Mouse (Mus musculus) embryo, embryonic 11.5 days (tissue): Measurements from ENCODE around the gene Il34.
A peak's percentile ranks its signal among the peaks of the same experiment; 100 is the strongest.

Experiments
- DNase-seq: peaks from one replicate; pipeline ENCODE4 v3.0.0-alpha.2; 2012; ENCODE audit warnings: low read depth, low spot score

Il34 gene

DNA sequence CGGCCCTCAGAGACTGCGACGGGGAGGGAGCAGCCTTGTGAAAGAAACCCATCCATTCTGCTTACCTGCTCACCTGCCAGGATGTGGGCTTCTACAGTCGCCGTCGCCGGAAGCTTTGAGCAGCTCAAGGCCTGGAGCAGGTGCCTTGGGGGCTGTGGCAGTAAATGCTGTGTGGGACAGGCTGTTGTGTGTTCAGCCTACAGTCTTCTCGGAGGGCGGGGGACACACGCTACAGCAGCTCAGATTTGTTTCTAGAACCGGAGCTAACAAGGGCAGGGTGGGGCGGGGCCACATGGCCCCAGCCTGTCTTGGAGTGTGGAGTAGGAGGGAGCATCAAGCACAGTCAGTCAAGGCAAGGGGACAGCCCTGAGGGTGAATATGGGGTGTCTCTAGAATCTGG lies at the start of gene Il34:
Gene Il34 (minus strand): TSS at position 256 of the 400 bp plus-strand sequence.
- DNase-seq: no peak

DNA sequence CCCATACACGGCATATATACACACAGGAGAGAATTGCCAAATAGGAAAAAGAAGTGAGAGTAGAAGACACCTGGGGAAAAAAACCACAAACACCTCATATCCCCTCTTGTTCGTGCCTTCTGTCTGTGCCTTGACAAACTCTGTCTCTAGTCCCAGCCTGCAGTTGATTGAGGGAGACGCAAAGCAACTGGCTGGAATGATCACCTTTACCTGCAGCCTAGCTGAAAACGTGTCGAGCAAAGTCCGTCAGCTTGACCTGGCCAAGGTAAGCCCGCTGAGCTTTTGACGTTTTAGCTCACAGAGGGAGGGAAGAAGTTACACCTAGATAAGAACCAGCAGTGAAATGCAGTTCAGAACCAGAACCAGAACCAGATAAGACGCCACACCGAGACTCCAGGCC lies 45.5 kb upstream of the Il34 start:
- no peak for DNase-seq

DNA sequence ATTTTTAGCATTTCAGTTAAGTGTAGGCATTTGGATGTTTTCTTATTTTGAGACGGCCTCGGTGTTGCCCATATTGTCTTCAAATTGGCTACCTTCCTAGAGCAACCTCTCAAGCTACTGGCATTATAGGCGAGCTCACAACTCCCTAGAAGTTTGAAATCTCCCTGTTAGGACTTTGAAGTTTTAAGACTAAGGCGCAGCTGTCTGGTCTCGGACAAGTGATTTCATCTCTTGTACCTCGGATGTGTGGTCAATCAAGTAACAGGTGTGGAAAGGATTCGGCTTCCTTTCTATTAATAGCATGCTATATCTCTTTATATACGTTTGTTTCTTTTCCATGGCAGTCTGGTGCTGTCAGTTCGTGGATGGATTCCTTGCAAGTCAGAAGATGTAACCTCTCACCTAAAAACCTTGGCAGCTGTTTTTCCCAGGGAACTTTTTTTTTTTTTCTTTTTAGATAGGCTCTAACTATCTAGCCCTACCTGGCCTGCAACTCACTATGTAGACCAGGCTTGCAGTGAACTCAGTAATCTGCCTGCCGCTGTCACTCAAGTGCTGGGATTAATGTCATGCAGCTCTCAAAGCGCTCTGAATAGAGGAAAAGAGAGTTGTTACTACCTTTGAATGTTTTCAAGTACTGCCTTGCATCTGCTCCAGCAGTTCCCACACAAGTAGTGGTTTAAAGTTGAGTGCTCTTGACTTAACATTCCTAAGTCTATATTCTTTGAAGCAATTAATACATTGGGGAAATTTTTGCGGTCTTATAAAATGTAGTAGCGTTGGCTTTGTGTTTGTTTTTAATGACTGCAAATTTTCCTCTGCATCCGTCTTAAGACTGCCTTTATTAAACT lies 42.1 kb upstream of the Il34 start:
- DNase-seq: no peak

DNA sequence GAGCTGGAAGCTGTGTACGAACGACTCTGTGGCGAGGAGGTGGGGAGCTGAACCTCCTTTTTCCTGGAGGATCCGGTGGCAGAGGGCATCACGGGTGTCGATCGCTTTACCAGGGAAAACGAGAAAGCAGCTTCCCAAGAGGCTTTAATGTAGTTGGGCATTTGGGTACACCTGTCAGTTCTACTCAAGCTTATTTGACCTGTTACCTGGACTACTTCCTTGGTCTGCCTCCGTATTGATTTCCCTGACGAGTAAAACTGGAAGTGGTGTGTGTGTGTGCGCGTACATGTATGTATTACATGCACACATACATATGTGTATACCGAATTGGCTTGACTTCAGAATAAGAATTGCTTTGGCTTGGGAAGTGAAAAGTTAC lies 41.4 kb upstream of the Il34 start:
- no peak for DNase-seq

DNA sequence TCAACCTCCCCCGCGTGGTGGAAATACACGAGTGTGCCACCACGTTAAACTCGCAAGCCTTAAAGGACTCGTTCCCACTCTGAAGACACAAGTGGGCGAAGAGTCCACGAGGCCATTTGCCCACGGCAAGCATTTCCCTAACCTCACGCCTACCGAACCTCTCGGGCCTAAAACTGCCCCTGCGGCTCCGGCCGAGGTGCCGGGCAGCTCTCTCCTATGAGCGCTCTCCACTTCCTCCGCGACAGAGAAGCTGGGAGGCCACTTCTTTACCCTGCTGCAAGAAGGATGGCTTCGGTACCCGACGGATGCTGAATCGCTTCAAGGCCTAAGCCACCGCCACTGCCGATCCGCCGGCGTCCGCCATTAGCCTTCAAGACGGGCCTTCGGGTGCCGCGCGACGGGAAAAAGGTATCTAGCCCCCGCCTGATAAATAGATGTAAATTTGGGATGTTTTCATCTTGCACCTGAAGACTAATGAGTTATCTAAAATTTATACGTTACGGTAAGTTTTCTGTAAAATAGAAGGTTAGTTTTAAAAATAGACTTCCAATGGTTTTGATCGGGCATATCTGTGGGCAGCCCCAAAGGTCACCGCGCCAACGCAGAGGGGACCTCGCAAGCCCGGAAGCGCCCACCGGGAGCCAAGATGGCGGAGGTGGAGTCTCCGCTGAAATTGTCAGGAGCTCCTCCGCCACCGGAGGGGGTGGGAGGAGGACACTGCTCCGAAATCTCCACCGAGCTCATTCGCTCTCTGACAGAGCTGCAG lies 40.9 kb upstream of the Il34 start, which contains the start of the genes Cog4 and Sf3b3:
Gene Cog4 (plus strand): TSS at position 196 of the 766 bp plus-strand sequence.
Gene Sf3b3 (minus strand): TSS at position 383 of the 766 bp plus-strand sequence.
- DNase-seq: peak; percentile 77

DNA sequence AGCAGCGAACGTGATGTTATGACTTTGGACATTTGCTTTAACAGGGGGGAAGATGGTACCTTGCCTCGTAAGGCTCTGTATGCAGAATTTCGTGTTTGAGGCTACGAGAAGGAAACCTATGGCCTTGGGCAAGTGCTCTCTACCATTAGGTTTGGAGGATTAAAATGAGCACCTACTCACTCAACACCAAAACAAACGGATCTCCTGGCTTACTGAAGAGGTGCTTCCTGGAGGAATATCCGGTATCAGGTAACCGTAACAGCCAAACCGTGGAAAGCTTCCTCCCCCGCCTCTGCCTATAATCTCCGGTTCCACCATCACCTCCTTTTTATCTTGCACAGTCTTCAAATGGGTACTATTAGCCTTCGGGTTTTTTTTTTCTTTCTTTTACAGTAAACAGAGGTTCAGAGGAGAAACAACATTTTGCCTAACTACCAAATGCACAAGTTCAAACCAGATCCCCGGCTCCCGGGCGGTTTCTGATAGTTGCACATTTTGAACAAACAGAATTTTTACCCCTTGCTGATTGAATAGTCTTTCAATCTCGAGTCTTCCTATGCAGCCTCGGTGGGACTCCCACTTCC lies 40.2 kb upstream of the Il34 start:
- peak; percentile 16 for DNase-seq

DNA sequence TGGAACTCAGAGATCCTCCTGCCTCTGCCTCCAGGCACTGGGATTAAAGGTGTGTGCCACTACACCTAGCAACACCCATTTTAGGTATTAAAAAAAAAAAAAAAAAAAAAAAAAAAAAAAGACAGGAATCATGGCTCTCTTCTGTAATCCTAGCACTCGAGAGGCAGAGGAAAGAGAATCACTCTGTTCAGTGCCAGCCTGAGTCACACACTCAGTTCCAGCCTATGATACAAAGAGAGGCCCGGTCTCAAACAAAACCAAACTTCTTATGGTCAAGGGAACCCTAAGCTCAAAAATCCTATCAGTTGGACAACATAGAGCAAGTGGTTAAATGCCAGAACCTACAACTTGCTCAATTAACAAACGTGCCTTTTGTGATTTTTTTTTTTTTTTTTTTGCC lies 39.2 kb upstream of the Il34 start:
- DNase-seq: no peak

DNA sequence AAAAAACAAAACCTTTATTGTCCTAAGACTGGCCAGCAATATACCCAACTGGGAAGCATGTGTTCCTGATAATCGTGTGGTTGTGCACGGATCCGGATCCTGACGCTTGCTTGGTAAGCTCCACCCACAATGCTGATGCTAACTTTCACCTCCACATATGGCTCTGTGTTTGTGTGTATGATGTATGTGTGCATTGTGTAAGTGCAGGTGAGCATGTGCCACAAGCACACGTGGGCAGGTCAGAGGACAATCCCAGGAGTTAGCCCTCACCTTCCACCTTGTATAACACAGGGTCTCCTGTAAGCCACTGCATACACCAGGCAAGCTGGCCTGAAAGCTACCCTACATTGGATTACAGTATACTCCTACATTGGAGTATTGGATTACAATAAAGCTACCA lies 37.5 kb upstream of the Il34 start:
- no peak for DNase-seq

DNA sequence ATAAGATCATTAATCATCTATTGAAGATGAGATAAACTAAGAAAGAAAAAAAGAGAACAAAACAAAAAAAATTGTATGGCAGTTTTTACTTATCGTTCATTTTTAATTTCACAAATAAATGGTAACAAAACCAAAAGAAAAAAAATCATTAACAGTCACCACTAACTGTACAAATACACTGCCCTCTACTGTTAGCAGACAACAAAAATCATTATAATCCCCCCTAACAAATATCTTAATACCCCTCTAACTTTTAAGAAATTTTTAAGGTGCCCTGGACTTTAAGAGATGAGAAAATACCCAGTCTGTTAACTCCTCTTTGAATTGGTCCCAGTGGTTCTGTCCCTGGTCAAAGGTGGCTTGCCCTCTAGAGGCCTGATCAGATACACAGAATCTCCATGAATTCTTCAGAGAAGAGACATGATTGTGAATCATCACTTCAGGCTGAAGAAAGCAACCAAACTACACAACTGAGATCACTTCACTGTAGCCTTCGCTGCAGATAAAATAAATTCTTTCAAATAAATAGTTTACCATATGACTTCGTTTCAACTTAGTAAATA lies 36.4 kb upstream of the Il34 start:
- no peak for DNase-seq

DNA sequence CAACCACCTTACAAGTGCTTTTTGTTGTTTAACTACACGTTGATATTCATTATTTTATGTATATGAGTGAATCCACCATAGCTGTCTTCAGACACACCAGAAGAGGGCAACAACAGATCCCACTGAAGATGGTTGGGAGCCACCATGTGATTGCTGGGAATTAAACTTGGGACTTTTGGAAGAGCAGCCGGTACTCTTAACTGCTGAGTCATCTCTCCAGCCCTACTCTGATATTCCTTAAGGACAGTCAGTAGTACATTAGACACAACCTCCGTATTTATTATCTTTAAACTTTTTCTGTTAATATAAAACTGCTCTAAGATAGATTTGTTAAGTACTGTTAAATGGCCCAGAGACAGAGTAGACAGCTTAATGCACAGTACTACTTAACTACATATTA lies 26.2 kb upstream of the Il34 start:
- DNase-seq: no peak

DNA sequence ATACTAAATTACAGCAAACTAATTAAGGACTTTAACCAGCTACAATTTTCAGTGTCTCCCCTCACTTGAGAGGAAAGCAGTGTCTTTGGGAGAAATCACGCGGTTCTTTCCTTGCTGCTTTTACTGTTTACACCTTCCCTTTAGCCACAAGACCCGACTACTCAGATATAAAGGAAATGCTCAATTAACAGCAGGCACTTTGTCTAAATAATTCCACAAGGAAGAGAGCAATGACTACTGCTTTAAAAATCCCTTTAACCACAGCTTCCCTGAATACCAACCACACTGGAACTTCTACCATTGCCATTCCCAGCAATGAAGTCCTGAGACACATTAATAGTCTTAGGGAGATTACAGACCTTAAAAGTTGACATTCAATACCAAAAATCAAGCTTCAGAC lies 22.8 kb upstream of the Il34 start:
- no peak for DNase-seq

DNA sequence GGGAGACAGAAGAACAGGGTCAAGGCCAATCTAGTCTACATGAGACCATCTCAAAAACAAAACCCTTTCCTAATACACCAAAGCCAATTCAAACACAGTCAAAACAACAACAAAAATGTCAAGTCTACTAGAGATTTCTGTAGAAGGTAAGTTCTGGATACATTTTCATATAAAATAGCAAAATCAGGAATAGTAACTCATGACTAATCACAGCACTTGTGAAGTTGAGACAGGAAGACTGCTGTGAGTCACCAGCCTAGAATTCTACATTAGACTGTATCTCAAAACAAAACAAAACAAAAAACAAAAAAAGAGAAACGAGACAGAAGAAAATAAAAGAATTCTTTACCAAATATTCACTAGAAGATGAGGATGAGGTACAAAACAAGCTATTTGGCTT lies 19.1 kb upstream of the Il34 start:
- DNase-seq: no peak

DNA sequence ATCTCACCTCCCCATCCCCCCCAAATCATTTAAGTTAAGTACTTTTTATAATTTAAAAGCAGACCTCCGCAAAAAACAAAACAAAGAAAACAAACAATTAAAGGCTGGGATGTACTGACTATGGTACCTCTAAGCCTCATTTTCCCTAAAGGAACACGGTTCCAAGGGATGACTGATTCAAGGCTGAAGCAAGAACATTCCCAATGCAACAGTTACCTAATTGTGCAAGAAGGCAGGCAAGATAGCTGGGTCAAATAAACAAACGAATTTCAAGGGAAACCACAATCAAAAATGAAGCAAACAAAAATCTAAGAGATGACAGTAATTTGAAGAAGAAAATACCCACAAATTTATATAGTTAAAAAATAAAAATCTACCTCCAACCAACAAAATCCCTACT lies 16.2 kb upstream of the Il34 start:
- no peak for DNase-seq

DNA sequence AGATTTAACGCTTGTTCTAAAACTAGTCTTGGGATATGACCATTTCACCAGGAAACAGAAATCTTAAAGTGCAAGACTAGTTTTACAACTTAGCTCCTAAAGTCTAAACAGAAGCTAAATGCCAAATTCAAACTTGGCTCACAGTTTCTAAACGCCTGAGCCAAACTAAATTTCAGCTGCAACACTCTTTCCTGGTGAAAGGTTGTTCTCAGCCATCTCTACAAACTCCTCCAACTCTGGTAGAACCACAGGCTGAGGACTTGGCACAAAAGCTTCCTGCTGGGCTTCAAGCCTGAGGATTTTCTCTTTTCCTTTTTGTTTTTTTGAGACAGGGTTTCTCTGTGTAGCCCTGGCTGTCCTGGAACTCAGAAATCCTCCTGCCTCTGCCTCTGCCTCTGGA lies 14.5 kb upstream of the Il34 start:
- DNase-seq: no peak

DNA sequence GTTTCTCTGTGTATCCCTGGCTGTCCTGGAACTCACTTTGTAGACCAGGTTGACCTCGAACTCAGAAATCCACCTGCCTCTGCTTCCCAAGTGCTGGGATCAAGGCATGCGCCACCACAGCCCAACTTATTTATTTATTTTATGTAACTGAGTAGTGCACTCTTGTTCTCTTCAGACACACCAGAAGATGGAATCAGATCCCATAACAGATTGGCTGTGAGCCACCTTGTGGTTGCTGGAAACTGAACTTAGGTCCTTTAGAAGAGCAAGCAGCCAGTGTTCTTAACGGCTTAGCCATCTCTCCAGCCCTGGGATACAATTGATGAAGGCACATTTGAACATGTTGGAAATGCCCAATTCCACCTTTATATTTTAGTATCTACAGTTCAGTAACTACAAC lies 12.9 kb upstream of the Il34 start:
- no peak for DNase-seq

DNA sequence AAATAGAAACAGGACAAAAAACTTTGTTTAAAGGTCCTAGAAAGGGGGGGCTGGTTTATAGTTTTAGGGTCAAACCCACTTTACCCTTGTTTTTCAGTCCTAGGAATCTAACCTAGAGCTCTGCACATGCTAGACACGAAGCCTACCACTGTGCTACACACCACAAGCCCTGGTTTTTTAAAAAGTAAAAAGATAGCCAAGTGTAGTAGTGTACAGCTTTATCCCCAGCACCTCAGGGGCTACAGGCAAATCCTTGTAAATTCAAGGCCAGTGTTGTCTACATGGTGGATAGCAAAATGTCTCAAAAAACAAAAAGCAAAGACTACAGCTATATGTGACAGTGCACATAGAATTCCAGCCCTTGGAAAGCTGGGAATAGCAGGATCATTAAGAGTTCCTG lies 11.3 kb upstream of the Il34 start:
- DNase-seq: no peak

DNA sequence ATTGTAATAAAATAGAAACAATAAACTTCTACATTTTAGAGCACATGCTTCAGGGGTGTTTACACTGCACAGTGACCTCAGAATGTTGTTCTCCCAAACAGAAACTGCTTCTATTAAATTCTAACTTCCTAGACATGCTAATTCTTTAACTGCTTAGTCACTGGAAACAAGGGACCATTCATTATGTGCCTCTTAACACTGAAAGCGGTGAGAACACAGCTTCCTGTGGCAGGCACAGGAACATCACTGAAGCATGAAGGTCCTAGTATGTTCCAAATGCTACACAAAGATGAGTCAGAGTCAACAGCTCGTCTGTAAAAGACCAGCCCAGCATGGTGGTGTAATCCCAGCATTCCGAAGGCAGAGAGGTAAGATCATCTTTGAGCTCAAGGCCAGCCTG lies 9.6 kb upstream of the Il34 start:
- DNase-seq: no peak

DNA sequence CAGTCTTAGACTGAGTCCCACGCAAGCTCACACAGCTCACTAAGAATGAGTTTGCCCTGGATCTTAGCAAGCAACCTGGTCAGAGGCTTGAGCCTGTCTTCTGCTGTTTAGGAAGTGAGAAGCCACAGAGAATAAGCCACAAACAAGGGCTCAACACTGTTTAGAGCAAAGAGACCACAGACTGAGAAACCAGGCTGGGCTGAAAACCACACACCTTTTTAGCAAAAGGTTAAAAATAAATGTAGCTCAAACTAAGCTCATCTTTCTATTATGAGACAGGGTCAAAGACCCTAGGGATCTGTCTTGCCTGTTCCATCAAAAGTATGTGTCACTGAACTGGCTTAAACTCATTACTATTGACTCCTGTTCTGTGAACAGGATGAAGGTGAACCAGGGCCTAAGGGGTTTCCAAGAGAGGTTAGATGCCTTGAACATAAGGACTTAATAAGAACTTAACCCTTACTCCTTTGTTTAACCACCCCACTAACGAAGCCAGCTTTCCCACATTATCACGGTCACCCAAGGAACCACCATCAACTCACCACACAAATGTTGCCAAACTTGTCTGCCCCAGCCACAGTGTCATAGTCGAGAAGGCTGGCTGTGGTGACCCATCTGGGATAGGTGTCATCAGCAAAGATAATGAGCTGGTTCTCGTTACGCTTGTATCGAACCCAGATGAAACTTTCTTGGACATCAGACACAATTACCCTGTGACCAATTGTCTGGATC lies 7.5 kb upstream of the Il34 start:
- no peak for DNase-seq

DNA sequence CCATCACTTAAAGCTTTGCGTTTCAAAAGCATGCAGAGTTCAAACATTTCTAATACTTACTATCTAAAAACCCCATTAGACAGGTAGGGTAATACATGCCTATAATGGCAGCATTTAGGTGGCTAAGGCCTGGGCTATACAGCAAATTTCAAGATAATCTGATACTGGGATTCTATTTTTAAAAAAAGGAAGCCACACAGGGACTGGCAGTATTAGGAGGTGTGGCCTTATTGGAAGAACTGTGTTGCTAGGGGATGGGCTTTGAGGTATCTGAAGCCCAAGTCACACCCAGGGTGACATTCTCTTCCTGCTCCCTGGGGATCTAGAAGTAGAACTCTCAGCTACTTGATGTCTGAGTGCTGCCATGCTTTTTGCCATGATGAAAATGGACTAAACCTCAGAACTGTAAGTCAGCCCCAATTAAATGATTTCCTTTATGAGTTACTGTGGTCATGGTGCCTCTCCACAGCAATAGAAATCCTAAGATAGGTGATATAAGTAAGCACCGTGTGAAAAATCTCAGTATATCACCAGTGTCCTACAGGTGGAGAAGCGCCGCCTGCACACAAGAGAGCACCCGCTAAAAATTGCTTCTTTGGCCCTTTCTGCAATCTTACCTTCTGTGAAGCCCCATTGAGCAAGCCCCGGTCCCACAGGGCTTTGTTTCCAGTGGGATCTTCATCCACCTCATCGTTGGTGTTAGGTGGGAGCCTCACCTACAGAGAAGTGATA lies 6.8 kb upstream of the Il34 start:
- DNase-seq: no peak

DNA sequence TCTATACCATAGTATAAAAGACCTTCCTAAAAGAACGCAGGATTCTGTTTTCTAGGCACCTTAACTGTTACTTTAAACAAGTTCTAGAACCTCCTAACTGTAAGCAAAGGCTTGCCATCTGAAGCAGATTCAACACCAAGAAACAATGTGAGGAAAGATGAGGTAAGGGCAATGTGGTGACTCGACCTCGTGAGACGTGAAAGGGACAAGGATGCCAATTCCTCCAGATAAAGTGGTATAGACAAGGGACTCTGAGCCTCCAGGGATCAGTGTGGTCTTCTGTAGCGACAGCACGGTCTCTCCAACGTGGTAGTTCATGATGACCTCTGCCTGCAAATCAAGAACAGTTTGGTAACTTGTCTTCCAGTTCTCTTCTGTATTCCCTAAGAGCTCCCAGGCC lies 6.1 kb upstream of the Il34 start:
- no peak for DNase-seq

DNA sequence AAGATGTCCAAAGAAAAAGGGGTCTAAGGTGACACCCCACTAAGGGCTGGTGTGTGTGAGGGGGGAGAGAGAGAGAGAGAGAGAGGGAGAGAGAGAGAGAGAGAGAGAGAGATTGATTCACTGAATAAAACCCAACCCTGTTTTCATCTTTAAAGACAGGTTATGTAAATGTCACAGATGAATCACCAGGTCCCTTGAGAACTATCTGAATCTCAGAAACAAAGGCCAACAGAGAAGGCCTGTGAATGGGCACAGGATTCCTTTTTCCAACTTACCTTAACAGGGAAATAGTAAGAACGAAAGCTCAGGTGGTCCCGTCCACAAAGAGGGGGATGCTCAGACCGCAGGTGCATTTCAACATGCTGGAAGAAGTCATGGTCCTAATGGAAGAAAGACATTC lies 5.4 kb upstream of the Il34 start:
- DNase-seq: no peak
